Mouse (Mus musculus) c-Kit-positive CD71-positive TER-119-negative erythroid progenitor cells, embryonic 14.5 days (primary cell): ENCODE measurements around the gene Ap1b1.

ENCODE experiments used
- DNase-seq: peaks from one replicate; pipeline ENCODE4 v3.0.0-alpha.2; 2013; ENCODE audit warnings: low read depth

Gene Ap1b1

DNA sequence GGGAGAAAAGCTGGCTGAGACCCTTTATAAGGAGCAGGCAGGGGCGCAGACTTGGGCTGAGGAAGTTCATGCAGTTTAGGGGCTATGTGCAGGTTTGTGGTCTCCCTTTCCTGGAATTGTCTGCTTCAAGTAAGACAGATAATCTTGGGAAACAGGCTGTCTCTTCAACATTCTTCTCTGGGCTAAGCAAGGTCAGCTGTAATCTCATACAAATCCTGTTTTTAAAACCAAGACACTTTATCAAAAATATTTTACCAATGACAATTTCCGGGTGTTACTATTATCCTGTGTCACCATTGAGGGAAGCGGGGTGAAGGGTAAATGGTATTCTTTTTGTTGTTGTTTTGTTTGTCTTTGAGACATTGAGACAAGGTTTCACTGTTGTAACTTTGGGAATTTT is 1.8 kb upstream of the Ap1b1 start:
- DNase-seq, result no peak

DNA sequence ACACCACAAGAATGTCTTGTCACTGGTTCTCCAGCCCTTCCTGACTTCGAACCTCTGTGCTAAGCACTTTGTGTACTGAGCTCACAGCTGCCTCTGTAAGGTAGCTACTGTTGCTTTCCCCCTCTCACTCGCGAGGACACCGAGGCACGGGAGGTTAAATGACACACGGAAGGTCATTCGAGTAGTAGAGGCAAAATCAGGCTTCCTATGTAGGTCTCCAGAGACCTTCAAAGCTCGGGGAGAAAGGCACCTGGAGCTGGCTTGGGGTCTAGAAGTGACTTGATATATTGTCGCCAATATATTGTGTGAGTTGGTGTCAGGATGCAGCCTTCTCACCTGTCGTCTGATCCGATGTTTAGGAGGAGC is 846 bp downstream of the Ap1b1 start:
- no peak for DNase-seq

DNA sequence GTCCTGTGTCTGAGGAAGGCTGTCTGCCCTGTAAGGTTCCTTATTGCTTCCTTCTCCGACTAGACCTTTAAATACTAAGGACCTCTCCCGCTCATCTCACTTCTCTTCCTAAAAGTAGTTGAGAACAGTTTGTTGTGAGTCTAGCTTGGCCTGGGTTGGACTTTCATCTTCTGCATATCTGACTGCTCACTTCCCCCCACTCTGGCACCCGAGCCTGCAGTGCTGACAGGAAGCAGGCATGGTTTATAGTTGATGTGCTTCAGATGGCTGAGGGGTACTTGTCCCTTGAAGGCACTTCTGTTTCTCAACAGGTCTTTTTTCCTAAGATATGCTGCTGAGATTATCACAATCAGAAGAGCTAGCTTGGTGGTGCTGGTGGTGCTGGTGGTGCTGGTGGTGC is 2.6 kb downstream of the Ap1b1 start:
- DNase-seq, result no peak

DNA sequence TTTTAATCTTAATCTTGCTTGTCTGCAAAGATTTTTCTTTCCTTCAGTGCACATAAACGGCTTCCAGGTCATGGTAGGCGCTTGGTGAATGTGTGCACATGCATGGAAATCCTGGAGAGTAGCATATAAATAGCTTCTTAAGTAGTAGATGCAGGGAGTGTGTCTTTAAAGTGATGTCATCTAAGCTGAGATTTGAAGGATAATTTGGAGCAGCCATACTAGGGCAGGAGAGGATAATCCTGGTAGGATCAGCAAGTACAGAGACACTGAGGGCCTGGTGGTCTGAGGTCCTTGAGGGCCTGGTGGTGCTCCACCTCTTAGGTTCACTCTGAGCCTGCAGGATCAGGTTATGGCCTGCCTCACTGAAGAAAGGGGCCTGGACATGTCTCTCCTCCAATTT is 5.8 kb downstream of the Ap1b1 start:
- DNase-seq, result no peak

DNA sequence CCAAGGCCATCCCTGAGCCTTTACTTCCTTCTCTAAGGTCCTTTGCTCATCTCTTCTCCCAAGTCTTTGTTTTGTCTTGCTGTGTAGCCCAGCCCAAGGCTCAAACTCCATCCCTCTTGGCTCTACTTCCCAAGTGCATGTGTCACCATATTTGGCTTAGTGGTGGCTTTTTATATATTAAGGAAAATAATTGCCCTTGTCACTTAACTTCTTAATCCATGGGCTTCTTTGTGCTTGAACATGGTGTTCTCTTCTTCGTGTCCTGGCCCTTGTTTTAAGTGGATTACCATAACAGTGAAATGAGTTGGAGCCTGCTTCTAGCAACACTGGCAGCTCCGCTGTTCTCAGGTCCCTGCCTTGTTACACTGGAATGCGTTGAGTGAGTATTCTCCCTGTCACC is 9.1 kb downstream of the Ap1b1 start:
- no peak for DNase-seq

DNA sequence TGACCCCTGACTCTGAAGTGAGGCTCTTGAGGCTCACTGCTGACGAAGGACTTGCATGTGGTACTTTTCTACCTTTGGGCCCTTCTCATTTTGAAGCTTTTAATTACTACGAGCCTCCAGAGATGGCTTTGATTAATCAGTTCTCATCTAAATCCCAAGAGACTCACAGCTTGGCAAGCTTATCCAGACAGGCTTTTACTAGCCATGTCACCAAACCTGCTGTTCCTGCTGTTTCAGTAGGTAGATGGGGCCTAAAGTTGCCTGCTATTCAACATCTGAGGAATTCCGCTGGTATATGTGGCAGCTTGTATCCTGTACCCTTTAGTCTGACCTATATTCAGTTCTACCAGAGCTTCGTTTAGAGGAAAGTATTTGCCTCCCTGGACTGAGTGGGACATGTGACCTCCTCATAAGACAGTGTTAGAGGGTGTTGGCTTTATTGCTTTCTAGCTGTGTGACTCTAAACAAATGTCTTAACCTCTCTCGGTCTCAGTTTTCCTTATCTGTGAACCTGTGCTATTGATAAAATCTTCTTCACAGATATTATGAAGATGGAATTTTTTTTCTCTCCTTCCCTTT is 10.1 kb downstream of the Ap1b1 start:
- DNase-seq, result no peak

DNA sequence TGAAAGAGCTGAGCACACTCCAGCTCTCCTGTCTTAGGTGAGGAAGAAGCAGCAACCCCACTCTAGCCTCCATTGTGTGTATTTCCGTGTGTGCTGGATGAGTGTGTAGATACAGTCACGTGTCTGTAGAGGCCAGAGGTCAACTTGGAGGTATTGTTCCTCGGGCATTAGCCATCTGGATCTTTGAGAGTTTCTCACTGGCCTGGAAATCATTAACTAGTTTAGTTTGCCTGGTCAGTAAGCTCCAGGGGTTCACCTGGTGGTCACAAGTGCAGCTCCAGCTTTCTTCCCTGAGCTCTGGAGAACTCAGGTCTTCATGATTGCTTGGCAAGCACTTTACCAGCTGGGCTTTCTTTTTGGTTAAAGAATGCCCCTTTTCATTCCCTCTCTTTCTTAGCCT is 11.7 kb downstream of the Ap1b1 start:
- DNase-seq, result no peak

DNA sequence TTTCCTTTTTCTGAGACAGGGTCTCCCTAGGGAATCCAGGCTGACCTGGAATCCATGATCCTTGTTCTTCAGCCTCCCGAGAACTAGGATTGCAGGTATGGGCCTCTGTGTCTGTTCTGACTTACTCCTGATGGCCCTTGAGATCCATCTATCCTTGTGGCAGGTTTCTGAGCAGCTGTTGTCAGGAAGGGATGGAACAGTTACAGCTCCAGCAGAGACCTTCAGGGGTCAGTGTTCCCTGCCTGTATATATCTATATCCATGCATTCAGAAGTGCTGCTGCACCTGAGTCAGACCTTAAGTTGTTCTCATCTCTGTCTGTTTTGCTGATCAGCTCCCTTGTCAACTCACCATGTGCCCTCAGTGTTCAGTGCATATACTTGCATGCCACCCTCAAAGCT is 12.1 kb downstream of the Ap1b1 start:
- DNase-seq, result no peak

DNA sequence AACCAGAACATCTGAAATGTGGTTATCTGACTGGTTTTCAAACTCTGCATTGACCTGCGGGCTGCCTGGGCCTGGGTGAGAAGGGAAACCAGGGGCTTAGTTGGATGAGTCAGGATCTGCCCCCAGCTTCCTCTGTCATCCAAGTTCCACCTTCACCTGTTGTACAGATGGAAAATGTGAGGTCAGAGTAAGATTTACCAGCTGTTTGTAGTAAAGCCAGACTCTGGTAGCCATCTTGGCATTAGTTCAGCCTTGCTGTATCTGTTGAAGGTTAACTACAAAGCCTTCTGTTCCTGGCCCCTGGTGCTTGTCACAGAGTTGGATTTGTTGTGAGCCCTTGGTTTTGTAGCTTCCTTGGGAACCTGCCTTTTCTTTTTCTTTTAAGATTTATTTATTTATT is 13.6 kb downstream of the Ap1b1 start:
- DNase-seq, result no peak

DNA sequence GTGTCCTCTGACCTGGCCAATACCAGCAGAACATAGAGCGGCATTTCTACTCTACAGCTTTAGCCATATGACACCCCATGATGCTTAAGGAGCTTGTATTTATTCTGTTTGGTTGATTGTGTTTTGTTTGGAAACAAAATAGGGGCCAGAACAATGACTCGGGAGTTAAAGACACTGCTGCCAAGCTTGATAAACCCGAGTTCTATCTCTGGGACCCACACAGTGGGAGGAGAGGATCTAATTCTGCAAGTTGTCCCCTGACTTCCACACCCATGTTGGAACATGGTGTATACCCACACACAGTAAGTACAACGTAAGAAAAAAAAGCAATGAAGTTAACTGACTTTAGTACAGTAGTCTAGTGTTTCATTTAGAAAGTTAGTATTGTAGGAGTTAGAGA is 16.2 kb downstream of the Ap1b1 start:
- DNase-seq, result no peak

DNA sequence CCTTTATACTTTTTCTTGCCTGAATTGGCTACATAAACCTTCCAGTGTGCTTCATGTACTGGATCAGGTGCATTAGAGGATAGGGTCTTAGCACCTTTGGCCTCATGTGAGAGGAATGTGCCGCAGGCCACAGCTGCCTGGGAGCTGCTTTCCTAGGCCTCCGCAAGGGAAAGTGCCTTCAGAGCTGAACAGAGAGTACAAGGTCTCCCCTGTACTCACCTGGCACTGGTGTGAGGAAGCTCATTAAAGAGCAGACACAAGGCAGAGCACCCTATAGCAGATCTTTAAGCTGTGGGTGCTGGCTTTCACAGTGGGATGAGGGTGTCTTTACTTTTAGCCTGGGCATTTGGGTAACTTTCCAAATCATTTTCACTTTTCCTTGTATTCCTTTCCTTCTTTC is 18.9 kb downstream of the Ap1b1 start:
- no peak for DNase-seq

DNA sequence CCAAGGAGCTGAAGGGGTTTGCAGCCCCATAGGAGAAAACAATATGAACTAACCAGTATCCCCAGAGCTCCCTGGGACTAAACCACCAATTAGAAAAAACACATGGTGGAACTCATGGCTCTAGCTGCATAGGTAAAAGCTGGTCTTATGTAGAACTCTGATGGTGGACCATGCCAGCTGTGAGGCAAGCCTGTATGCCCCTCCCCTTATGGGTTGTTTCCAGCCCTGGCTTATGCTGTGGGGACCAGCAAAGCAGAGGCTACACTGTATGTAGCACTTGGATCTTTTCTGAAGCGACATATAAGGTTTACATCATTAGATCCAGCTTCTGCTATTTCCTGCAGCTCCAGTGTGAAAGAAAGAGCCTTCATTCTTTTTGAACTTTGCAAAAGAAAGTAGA is 20.6 kb downstream of the Ap1b1 start:
- DNase-seq, result no peak

DNA sequence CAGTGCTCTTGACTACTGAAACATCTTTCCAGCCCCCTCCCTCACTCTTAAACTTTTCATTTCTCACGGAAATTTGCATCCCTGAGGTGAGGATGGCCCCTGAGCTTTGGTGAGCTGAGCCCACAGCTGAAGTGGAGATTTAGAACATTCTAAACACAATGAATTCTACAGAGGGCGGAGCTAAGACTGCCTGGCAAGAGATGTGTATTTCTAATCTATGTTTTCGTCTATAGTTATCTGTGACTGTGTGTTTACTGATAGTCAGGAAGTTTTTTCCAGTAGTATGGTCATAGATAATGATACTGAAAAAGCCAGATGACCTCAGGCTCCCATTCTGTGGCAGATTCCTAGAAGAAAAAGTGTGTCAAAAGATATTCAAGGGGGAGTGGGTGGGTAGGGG is 22.2 kb downstream of the Ap1b1 start:
- DNase-seq, result no peak

DNA sequence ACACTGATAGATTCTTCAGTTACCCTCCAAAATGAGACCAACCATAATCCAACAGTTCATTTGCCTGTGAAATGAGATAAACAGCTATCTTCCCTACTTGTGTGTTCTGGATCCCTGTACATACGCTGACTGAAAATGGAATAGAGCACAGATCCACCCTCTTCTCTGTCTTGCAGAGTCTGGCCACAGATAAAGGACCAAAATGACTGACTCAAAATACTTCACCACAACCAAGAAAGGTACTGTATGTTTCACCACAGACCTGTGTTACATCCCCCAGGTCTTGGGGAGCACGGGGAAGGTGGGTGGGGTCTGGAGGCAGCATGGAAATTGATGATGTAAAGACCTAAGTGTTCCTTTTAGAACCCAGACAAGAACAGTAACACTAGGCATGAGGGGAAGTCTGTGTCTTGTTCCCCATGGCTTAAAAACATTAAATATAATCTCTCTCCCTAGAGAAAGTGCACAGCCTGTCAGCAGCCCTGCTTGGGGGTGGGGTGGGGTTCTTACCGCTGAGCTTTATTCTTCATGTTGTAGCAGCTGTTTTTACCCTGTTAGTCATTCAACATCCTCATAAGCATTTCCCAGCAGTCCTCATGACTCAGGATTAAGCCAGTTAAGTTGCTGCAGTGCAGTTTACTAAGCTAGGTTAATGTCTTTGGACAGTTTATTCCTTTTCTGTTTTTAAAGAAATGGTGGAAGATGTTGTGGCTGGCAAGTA is 22.9 kb downstream of the Ap1b1 start:
- DNase-seq, result peak; percentile 75

DNA sequence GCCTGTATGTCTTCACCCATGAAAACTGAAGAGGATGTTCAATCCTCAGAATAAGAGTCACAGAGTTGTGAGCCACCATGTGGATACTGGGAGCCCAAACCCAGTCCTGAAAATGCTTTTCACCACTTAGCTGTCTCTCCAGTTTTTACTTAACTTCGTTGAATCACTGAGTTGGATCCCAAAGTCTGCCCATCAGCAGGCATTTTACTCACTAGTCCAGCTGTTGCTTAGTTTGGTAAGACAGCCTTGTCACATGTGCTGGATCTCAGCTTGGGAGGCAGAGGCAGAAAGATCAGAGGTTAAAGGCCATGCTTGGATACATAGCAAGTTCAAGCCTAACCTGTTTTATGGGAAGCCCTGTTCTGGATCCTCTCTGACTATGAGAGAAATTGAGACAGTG is 23.6 kb downstream of the Ap1b1 start:
- DNase-seq, result no peak

DNA sequence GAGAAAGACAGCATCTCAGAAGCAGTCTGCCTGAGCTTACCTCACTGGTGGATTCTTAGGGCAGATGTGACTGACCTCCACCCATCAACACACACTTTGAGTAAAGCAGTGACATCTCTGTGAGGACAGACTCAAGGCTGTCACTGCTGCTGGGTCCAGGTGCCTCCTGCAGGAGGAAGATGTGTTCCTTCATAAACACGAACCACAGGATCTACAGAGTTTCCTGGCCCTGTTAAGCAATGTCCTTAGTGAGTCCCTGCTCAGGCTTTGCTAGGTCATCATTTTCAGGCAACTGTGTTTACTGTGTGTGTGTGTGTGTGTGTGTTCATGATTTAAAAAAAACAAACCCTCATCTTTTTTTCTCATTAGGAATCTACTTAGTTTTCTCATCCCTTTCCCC is 24.9 kb downstream of the Ap1b1 start:
- no peak for DNase-seq

DNA sequence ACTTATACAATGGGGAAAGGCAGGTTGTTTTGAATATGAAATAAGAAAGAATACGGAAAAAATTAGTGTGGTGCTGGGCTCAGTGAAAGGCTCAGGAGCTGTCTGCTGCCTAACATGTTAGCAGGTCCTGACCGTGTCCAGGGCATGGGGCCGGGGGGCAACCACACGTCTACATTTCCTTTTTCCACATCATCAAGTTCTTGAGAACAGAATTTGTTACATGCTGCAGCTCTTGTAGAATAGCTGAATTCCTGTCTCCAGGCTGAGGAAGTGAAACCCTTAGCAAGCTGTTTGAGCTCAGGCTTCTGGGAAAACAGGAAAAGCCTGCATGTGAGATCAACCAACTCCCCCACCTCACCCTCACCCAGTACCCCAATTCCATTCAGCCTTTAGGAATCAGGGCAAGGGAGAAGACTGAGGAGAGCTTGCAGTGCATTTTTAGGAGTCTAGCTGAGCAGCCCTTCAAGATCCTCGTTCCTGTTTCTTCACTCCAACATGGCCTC is 25.6 kb downstream of the Ap1b1 start:
- no peak for DNase-seq

DNA sequence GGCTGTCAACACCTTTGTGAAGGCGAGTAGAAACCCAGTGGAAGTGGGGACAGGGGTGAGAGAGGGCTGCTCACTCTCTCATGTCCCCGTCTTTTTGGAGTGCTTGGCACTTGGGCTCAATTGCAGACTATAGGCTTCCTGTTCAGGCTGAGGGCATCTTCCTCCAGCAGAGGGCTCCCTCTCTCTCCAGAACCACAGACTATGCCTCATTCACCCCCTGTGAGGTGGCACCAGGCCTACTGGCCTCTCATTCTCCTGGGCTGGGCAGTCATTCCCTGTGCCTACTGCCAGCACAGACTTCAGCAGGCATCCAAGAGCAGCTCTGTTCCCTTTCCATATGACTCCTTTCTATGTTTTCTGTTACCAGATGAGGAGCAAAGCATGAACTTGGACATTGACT is 29.1 kb downstream of the Ap1b1 start:
- no peak for DNase-seq

DNA sequence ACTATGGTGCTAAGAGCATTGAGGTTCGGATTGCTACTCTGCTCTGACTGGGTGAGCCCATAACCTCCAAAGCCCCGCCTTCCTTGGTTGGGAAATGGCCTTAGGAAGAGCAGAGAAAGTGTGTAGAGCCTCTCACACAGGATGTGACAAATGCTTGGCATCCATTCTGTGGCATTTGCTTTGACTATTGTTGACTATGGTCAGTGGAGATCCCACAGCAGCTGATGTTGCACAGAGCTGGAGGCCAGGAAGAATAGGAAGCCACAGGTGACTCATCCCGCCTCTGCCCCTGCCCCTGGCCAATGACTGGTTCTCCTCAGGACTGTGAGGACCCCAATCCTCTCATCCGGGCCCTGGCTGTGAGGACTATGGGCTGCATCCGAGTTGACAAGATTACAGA is 29.7 kb downstream of the Ap1b1 start:
- no peak for DNase-seq

DNA sequence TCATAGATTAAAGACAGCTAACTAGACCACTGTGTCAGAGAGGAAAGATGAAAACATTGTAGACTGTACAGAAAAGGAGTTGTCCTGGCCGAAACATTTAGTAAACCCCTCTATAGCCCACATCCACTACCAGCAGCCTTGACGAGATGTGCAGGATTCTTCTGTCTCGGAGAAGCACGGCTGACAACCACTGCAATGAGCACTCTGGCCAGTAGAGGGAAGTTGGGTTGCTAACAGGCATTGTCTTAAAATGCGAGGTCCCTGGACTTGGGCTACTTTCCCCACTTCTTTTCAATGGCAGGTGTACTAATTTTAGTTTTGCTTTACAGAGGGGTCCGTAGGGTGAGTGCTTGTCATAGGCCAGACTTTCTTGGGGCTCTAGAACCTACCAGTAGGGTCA is 30.9 kb downstream of the Ap1b1 start:
- no peak for DNase-seq

DNA sequence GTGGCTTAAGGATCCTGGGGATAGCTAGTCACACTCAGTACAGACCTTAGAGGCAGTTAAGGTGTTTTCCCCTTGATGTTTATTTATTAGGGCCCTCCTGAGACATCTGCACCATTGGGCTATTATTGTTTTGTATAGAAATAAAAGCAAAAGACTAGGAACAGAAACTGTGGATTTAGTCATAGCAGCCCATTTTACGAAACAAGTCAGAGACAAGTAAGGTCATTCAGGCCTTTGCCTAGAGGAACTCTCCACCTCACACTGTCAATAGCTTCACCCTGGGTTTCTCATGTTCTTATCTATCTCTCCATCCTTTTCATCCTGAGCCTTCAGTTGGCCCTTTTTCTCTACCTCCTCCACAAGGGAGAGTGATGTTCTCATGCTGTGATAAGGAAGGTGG is 38.5 kb downstream of the Ap1b1 start:
- no peak for DNase-seq

DNA sequence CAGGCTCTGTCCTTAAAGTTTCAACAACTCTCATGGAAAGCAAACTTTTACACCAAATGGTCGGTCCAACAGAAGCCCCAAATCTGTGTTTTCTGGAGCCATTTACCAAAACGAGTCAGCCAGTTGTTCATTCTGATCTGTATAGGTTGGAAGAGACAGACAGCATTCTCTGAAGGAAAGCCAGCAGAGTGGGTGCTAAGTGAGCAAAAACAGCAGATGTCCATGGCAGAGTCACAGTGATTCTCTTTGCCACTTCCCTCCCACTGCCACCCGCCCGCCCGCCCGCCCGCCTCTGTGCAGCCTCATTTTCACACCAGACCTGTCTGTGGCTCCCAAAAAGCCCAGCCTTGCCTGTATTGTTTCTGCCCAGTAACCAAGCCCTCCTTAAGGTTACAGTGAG is 41.6 kb downstream of the Ap1b1 start:
- no peak for DNase-seq

DNA sequence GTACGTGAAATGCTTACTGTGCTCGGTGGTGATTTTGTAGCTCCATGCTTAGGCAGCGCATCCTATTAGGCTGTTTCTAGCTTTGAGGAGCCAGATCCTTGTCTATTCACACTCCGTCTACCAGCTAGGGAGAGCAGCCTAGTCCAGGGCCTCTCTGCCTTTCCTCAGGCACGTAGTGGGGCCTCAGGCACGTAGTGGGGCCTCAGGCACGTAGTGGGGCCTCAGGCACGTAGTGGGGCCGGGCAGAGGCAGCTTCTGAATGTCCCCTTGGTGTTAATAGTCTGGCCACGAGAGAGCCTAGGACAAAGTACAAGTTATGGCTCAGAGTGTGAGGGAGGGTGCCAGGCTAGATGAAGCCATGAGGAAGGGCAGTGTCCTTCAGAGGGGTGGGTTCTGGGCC is 46.1 kb downstream of the Ap1b1 start:
- DNase-seq, result no peak

DNA sequence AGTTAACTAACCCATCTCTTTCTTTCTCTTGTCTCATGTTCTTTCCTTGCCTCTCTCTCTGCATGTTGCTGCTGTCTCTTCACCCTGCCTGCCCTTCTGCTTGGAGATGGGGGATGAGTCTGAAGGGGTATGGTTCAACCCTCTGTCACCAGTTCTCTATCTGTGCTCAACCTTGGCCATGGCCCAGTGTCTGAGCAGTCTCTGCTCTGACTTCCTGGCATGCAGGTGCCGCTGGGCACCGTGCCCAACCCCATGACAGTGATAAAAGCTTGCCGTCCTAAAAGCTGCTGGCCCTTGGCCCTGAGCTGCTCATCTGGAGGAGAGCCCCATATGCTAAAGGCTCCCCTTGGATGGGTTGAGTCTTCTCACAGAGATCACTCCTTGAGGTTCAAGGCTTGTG is 46.5 kb downstream of the Ap1b1 start:
- DNase-seq, result no peak
